Comparison of ENCODE assay signal across 16 mouse cellular contexts in genomic region chr14:32784130-32784747, GRCm38 (mm10). TPM values are rescaled to one million over a fixed set of nuclear protein-coding genes. Genes with fewer than 3 reads are reported as not detected.
DNase-seq lines count a peak whose midpoint lies in the region; TF ChIP-seq lines count a peak whose summit lies in the region.
"Had no signal": no experiment of that assay in that cellular context is flagged by ENCODE, and none has a peak within 500 bp of the region (broad histone marks: within the 10 kb centered on the region; RNA-seq: fewer than 3 reads in every experiment).

No protein-coding gene starts in this region.

- no peak for TF ChIP-seq POLR2A in bone marrow macrophage, adult 2 months (IDR thresholded peaks at IDR 0.05; ENCODE audit: borderline replicate concordance, low read depth, low read length)

- intact Hi-C loops in left cerebral cortex, adult 2 months (cut with DNase I) = no loop called here

- peak; percentile 30 for DNase-seq in adrenal gland, adult 2 months
- DNase-seq in adrenal gland, adult 18-20 months (ENCODE audit: low spot score in 2 of 2) = no peak
- peak; percentile 3 for DNase-seq in lung, postnatal 25 days (ENCODE audit: low spot score)
- no peak for DNase-seq in lung, adult 18-20 months
- DNase-seq in naive thymus-derived CD4-positive, alpha-beta T cell, adult 2 months (ENCODE audit: low read depth) = peak; percentile 45
- DNase-seq in left cerebral cortex, adult 2 months (ENCODE audit: extremely low spot score in 1 of 2, low spot score in 2 of 2) = no peak
- no peak for DNase-seq in embryo, embryonic 10 days (ENCODE audit: low spot score)
- DNase-seq: gastrocnemius, postnatal 25 days; lung, postnatal 4 days; right cerebral cortex, postnatal 4 days; thymus, postnatal 14 days had no signal

- H3K4me3 ChIP-seq in bone marrow macrophage, adult 2 months (ENCODE audit: insufficient read depth, low read length) = no peak overlapping the region
- no peak overlapping the region for H3K4me3 ChIP-seq in left cerebral cortex, adult 2 months
- H3K4me3 ChIP-seq: forebrain, embryonic 12.5 days; limb, embryonic 13.5 days; neural tube, embryonic 12.5 days had no signal

- peak overlapping the region; percentile 92 for H3K27ac ChIP-seq in bone marrow macrophage, adult 2 months (ENCODE audit: insufficient read depth, low read depth, low read length)
- H3K27ac ChIP-seq in left cerebral cortex, adult 2 months = no peak overlapping the region
- H3K27ac ChIP-seq: forebrain, embryonic 12.5 days; limb, embryonic 13.5 days; neural tube, embryonic 12.5 days had no signal

- TF ChIP-seq CTCF in bone marrow macrophage, adult 2 months (IDR thresholded peaks at IDR 0.05; ENCODE audit: low read depth, low read length) = no peak
- TF ChIP-seq CTCF in left cerebral cortex, adult 2 months (IDR thresholded peaks at IDR 0.05) = no peak

- peaks cover 59% of the 10 kb centered on the region for H3K4me1 ChIP-seq in bone marrow macrophage, adult 2 months (ENCODE audit: control insufficient read depth, insufficient read depth, low read length)
- H3K4me1 ChIP-seq: forebrain, embryonic 12.5 days; limb, embryonic 13.5 days; neural tube, embryonic 12.5 days had no signal

RNA-seq across cellular contexts. Expression of gene Tmem273, which starts 1.5 kb away (rescaled TPM):
- total RNA-seq in adrenal gland, adult 2 months (2021) = 1 to 10 TPM; 4.4 to 4.5 TPM
- 0.73 and 1.2 TPM in 2 replicates for polyA plus RNA-seq in adrenal gland, adult 2 months (2012; rRNA removed)
- total RNA-seq in adrenal gland, adult 18-20 months (2021) = 1 to 10 TPM; 2.2 to 2.3 TPM
- polyA plus RNA-seq in bone marrow macrophage, adult 2 months (2012; ENCODE audit: insufficient read depth, insufficient read length, missing spikeins) = 18.1 and 27.9 TPM in 2 replicates
- 1 to 10 TPM in 1 of 2 experiments, under 1 TPM in 1; 0.91 to 1.3 TPM for total RNA-seq in left cerebral cortex, adult 2 months (2021)
- total RNA-seq: gastrocnemius, postnatal 25 days had no signal

RNA-seq across cellular contexts. Expression of gene Fam170b, which starts 49.5 kb away (rescaled TPM):
- total RNA-seq in adrenal gland, adult 2 months (2021) = under 1 TPM; 0.17 TPM
- polyA plus RNA-seq in adrenal gland, adult 2 months (2012; rRNA removed) = 0.07 and 0.19 TPM in 2 replicates
- under 1 TPM in 1 of 2 experiments, not detected in 1; 0.29 TPM for total RNA-seq in adrenal gland, adult 18-20 months (2021)
- polyA plus RNA-seq in bone marrow macrophage, adult 2 months (2012; ENCODE audit: insufficient read depth, insufficient read length, missing spikeins) = not detected in 2 replicates
- not detected for total RNA-seq in left cerebral cortex, adult 2 months (2021)
- total RNA-seq: gastrocnemius, postnatal 25 days; layer of hippocampus, adult 18-20 months had no signal
- polyA plus RNA-seq: forebrain, embryonic 12.5 days; limb, embryonic 13.5 days; neural tube, embryonic 12.5 days had no signal

Comparison
In these comparisons a context has a peak if more than half of its experiments do, and no peak if none do; other contexts are left out.
1. DNase-seq: peak in adrenal gland, adult 2 months (single experiment), lung, postnatal 25 days (single experiment) and naive thymus-derived CD4-positive, alpha-beta T cell, adult 2 months (single experiment); none in adrenal gland, adult 18-20 months (0 of 2), lung, adult 18-20 months (0 of 2), left cerebral cortex, adult 2 months (0 of 2) and embryo, embryonic 10 days (single experiment).